Mouse (Mus musculus) small intestine, adult 2 months (tissue): ENCODE results near the gene Cth. TPM values are rescaled to one million over a fixed set of nuclear protein-coding genes. Genes with fewer than 3 reads are reported as not detected.
A peak's percentile ranks its signal among the peaks of the same experiment; 100 is the strongest.

Experiments
- H3K27ac ChIP-seq: fragments of 200-500 bp; 2 replicates; pipeline ENCODE4 v1.5.1; 2012; ENCODE audit warnings: low read depth, low read length, control low read depth, inconsistent platforms; ENCODE audit not compliant: insufficient read depth
- H3K27me3 ChIP-seq: fragments of 200-500 bp; 2 replicates; pipeline ENCODE4 v1.6.1; 2012; ENCODE audit warnings: mild to moderate bottlenecking, moderate library complexity, low read length, inconsistent platforms; ENCODE audit not compliant: control insufficient read depth, insufficient read depth
- H3K36me3 ChIP-seq: fragments of 200-500 bp; 2 replicates; pipeline ENCODE4 v1.6.1; 2012; ENCODE audit warnings: mild to moderate bottlenecking, low read length, control low read depth, inconsistent platforms; ENCODE audit not compliant: control insufficient read depth, insufficient read depth
- H3K4me1 ChIP-seq: fragments of 200-500 bp; 2 replicates; pipeline ENCODE4 v1.6.1; 2012; ENCODE audit warnings: low read length, inconsistent platforms, mixed read lengths; ENCODE audit not compliant: control insufficient read depth, insufficient read depth, insufficient read length
- H3K4me3 ChIP-seq: fragments of 200-500 bp; 2 replicates; pipeline ENCODE4 v1.5.1; 2012; ENCODE audit warnings: low read depth, mild to moderate bottlenecking, control low read depth, inconsistent platforms, low read length, moderate library complexity
- CTCF ChIP-seq: fragments of 200-500 bp; IDR thresholded peaks from 2 replicates; pipeline ENCODE4 v1.5.1; 2012; ENCODE audit warnings: low read depth, mild to moderate bottlenecking, control low read depth, inconsistent platforms, low read length, moderate library complexity, mixed read lengths; ENCODE audit not compliant: insufficient replicate concordance, insufficient read length; ENCODE audit errors: extremely low read depth
- POLR2A ChIP-seq: fragments of 200-500 bp; IDR thresholded peaks from 2 replicates; pipeline ENCODE4 v1.6.1; 2012; ENCODE audit warnings: low read depth, mild to moderate bottlenecking, control low read depth, inconsistent platforms, low read length, moderate library complexity
- WGBS: fragments of 180-500 bp; shearing (Covaris S2); methylation state at CpG from one replicate; pipeline ENCODE4 v1.1.7; 2018; 5-methylcytosine and 5-hydroxymethylcytosine counted together
- polyA plus RNA-seq: library from polyadenylated mRNA; depleted of rRNA; stranded (reverse); fragments of >200 nt; gene quantifications from 2 replicates; pipeline ENCODE4 v1.2.3, GENCODE M21; 2012; rRNA removed

Gene Cth
- polyA plus RNA-seq, 1 experiment: 15.2 TPM

- Histone ChIP-seq H3K27me3 (no peaks in the 10 kb centered on the region), H3K36me3 (no peaks in the 10 kb centered on the region), H3K4me3 (no peak overlapping the region), H3K27ac (peak overlapping the region; percentile 70), H3K4me1 (peaks cover 7% of the 10 kb centered on the region; the same call in 1 of the 2 replicates)
- 56% methylated on average over 2 of the region's 2 CpGs for WGBS
- TF ChIP-seq CTCF (no peak), POLR2A (no peak)
Measured at GRCm38 (mm10) chr3:157865848-157866247, 59.0 kb downstream of the Cth start.

- Histone ChIP-seq H3K27ac (no peak overlapping the region), H3K4me1 (peaks cover 7% of the 10 kb centered on the region; the same call in 1 of the 2 replicates), H3K4me3 (no peak overlapping the region), H3K36me3 (no peaks in the 10 kb centered on the region), H3K27me3 (no peaks in the 10 kb centered on the region)
- WGBS: 68% methylated on average over 6 of the region's 6 CpGs
- TF ChIP-seq POLR2A (no peak), CTCF (no peak)
Measured at GRCm38 (mm10) chr3:157865431-157865830, 59.4 kb downstream of the Cth start.

GRCm38 (mm10) chr3:157852806-157853205 is 72.1 kb downstream of the Cth start:
- no peaks in the 10 kb centered on the region for H3K27me3 ChIP-seq
- 39% methylated on average over 1 of the region's 1 CpGs for WGBS
- no peak overlapping the region for H3K27ac ChIP-seq
- no peak overlapping the region for H3K4me3 ChIP-seq
- TF ChIP-seq POLR2A (no peak), CTCF (no peak)
- no peaks in the 10 kb centered on the region for H3K36me3 ChIP-seq
- H3K4me1 ChIP-seq: no peaks in the 10 kb centered on the region

GRCm38 (mm10) chr3:157848503-157848902 is 76.4 kb downstream of the Cth start:
- H3K4me3 ChIP-seq: no peak overlapping the region
- H3K4me1 ChIP-seq: no peaks in the 10 kb centered on the region
- 31% methylated on average over 2 of the region's 2 CpGs for WGBS
- no peaks in the 10 kb centered on the region for H3K36me3 ChIP-seq
- TF ChIP-seq CTCF: no peak
- no peak for TF ChIP-seq POLR2A
- no peak overlapping the region for H3K27ac ChIP-seq
- H3K27me3 ChIP-seq: no peaks in the 10 kb centered on the region

- no peaks in the 10 kb centered on the region for H3K4me1 ChIP-seq
Measured at GRCm38 (mm10) chr3:157847338-157848284, 77.3 kb downstream of the Cth start.

More at GRCm38 (mm10) chr3:157847338-157848284, 77.3 kb downstream of the Cth start:
- no peak overlapping the region for H3K27ac ChIP-seq
- H3K36me3 ChIP-seq: no peaks in the 10 kb centered on the region
- 52% methylated on average over 7 of the region's 7 CpGs for WGBS
- H3K4me3 ChIP-seq: no peak overlapping the region
- no peaks in the 10 kb centered on the region for H3K27me3 ChIP-seq
- TF ChIP-seq CTCF (no peak), POLR2A (no peak)

Other genes starting within 250 kb of the Cth start
- 13.9 and 29.5 TPM in 2 replicates for gene Ankrd13c, start 22.2 kb upstream of the Cth start, polyA plus RNA-seq
- 99.7 and 175 TPM in 2 replicates for gene Srsf11, start 111.6 kb upstream of the Cth start, polyA plus RNA-seq
- gene Lrrc40, start 111.6 kb upstream of the Cth start, polyA plus RNA-seq: 0.95 and 1.4 TPM in 2 replicates